Mouse (Mus musculus) midbrain, embryonic 10.5 days (tissue): ENCODE results near the gene Rab11b. TPM values are rescaled to one million over a fixed set of nuclear protein-coding genes. Genes with fewer than 3 reads are reported as not detected.

Source experiments
- DNase-seq: peaks from one replicate; pipeline ENCODE4 v3.0.0-alpha.2; 2017; ENCODE audit warnings: low spot score
- H3K27ac ChIP-seq: fragments of 300-500 bp; sonication (generic); replicated peaks from 2 replicates; pipeline ENCODE4 v1.5.1; 2016; ENCODE audit warnings: mild to moderate bottlenecking
- H3K27me3 ChIP-seq: fragments of 300-500 bp; sonication (generic); 2 replicates; pipeline ENCODE4 v1.6.1; 2016; ENCODE audit warnings: low read depth, mild to moderate bottlenecking; ENCODE audit not compliant: poor library complexity, severe bottlenecking
- H3K36me3 ChIP-seq: fragments of 300-500 bp; sonication (generic); 2 replicates; pipeline ENCODE4 v1.6.1; 2016; ENCODE audit warnings: mild to moderate bottlenecking, moderate library complexity
- H3K4me1 ChIP-seq: fragments of 300-500 bp; sonication (generic); 2 replicates; pipeline ENCODE4 v1.6.1; 2016
- H3K4me3 ChIP-seq: fragments of 300-500 bp; sonication (generic); 2 replicates; pipeline ENCODE4 v1.5.1; 2016; ENCODE audit warnings: mild to moderate bottlenecking, moderate library complexity
- H3K9me3 ChIP-seq: fragments of 300-500 bp; sonication (generic); replicated peaks from 2 replicates; pipeline ENCODE4 v1.6.1; 2016; ENCODE audit warnings: mild to moderate bottlenecking
- WGBS: fragments of 180-500 bp; shearing (Covaris S2); methylation state at CpG from one replicate; pipeline ENCODE4 v1.1.7; 2016; 5-methylcytosine and 5-hydroxymethylcytosine counted together
- polyA plus RNA-seq: library from polyadenylated mRNA; unstranded; fragments of >200 nt; fragmentation: Nextera tagmentation; extraction: Ambion mirVana; gene quantifications from 2 replicates; pipeline ENCODE4 v1.2.1, GENCODE M21; 2016

Gene Rab11b
- polyA plus RNA-seq: 363 and 422 TPM in 2 replicates

DNA sequence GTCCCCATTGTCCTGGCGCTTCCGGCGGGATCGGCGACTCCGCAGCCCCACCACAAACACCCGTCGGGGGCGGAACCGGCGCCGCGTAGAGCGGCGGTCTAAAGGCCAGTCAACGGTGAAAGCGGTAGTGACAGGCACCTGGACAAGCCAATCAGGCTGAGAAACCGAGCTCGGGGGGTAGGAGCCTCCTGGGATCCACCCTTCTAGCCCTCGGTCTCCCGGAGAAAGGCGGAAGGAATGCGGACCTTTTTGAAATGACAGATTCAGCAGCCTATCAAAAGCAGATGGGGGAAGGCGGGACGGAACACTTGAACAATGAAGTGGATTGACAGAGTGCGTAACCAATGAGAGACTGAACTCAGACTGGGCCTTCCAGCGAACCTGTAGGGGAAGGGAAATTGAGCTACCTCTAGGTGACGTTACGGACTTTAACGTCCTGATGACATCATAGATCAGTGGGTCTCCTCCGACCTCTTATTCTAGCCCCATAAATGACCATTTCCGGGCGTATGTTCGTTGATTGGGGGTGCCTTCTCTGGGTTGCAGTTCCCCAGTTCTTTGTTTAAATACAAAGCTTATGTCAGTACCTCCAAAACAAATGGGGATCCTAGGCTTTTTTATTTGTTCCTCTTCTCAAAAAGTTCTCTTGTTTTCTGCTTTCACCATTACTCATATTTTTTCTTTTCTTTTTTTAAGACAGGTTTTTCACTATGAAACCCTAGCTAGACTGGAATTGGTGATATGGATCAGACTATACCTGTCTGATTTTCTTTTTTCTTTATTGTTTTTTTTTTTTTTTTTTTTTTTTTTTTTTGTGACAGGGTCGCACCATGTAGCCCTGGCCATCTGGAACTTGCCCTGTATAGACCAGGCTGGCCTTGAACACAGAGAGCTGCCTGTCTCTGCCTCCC is at the start of gene Rab11b:
Gene Rab11b (minus strand): TSS at position 276 of the 911 bp plus-strand sequence.
- H3K36me3 ChIP-seq: peaks cover 28% of the 10 kb centered on the region
- peak; percentile 99 for DNase-seq
- H3K4me3 ChIP-seq: peak within 1 kb of the TSS; percentile 90
- peak within 1 kb of the TSS; percentile 100 for H3K27ac ChIP-seq
- WGBS: 3% methylated on average over 35 of the region's 35 CpGs
- peaks cover 42% of the 10 kb centered on the region for H3K4me1 ChIP-seq
- no peaks in the 10 kb centered on the region for H3K27me3 ChIP-seq
- H3K9me3 ChIP-seq: no peaks in the 10 kb centered on the region

DNA sequence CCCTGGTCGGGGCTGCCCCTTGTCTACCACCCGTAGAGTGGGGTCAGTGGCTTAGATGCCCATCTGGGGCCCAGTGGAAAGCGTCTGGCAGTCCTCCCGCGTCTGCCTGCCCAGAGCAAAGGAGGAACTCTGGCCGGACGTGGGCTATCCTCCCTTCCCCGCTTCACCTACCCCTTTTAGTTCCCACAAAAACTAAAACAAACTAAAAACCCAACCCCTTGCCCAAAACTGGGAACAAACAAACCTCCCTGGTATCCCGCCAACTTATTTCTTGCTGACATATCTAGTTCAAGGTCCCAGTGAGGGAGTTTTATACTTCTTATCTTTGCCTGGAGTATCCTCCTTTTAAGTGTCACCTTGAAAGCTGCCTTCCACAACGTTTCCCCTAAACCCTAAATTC is 47.9 kb upstream of the Rab11b start:
- WGBS: 38% methylated on average over 10 of the region's 10 CpGs
- no peak overlapping the region for H3K27ac ChIP-seq
- peaks cover 13% of the 10 kb centered on the region for H3K27me3 ChIP-seq
- no peak overlapping the region for H3K4me3 ChIP-seq
- no peaks in the 10 kb centered on the region for H3K9me3 ChIP-seq
- no peaks in the 10 kb centered on the region for H3K36me3 ChIP-seq
- peaks cover 13% of the 10 kb centered on the region for H3K4me1 ChIP-seq
- no peak for DNase-seq

DNA sequence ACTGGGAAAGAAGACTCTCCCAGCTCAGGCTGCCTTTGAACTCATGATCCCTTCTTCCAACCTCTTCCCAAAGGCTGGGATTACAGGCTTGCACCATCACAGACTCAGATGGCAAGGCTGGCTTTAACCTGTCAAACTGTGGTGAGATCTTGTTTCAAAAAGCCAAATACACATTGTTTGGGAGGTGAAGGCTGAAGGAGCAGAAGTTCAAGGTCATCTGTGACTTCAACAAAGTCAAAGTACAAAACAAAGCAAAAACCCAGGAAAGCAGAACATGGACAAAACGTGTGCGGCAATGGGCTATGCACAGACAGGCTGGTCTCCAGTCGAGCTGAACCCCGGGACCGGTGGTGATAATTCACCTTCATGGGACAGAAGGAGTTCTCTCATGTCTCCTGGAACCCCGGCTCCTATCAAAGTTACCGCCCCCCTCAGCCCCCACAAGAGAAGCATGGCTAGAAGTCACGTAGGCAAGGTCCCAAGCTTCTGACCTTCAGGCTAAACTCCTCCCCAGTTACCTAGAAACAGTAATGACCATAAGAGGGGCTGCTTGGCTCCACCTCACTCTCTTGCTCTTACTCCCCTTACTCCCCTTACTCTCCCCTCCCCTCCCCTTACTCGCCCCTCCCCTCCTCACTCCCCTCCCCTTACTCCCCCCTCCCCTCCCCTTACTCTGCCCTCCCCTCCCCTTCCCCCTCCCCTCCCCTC is 47.0 kb upstream of the Rab11b start:
- 71% methylated on average over 9 of the region's 9 CpGs for WGBS
- no peaks in the 10 kb centered on the region for H3K36me3 ChIP-seq
- peaks cover 13% of the 10 kb centered on the region for H3K4me1 ChIP-seq
- no peak for DNase-seq
- H3K9me3 ChIP-seq: no peaks in the 10 kb centered on the region
- peaks cover 13% of the 10 kb centered on the region for H3K27me3 ChIP-seq
- H3K27ac ChIP-seq: no peak overlapping the region
- H3K4me3 ChIP-seq: no peak overlapping the region

DNA sequence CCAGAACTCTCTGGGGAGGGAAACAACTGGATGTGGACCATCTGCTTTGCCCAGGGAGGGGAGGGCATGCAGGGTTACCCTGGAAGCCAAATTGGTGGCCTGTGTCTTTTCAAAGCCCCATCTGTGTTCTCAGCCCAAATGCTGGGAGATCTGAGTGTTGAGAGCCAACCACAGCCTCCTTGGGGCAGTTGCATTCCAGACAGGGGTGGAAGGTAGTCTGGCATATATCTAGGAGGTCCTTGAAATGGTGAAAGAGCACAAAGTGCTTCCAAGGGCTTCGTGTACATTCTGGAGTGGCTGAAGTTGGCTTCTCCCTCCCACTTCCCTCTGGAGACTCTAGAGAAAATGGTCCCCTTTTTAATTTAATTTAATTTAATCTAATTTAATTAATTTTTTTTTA is 44.4 kb upstream of the Rab11b start:
- no peaks in the 10 kb centered on the region for H3K9me3 ChIP-seq
- H3K4me3 ChIP-seq: no peak overlapping the region
- no peaks in the 10 kb centered on the region for H3K36me3 ChIP-seq
- no peak for DNase-seq
- no peaks in the 10 kb centered on the region for H3K27me3 ChIP-seq
- no peak overlapping the region for H3K27ac ChIP-seq
- 68% methylated on average over 1 of the region's 1 CpGs for WGBS
- H3K4me1 ChIP-seq: no peaks in the 10 kb centered on the region

- no peak for DNase-seq
- Histone ChIP-seq H3K36me3 (no peaks in the 10 kb centered on the region), H3K4me1 (no peaks in the 10 kb centered on the region), H3K27me3 (no peaks in the 10 kb centered on the region), H3K9me3 (no peaks in the 10 kb centered on the region), H3K27ac (no peak overlapping the region), H3K4me3 (no peak overlapping the region)
- WGBS: 67% methylated on average over 4 of the region's 4 CpGs
Measured at GRCm38 (mm10) chr17:33804205-33804604, 43.9 kb upstream of the Rab11b start.

DNA sequence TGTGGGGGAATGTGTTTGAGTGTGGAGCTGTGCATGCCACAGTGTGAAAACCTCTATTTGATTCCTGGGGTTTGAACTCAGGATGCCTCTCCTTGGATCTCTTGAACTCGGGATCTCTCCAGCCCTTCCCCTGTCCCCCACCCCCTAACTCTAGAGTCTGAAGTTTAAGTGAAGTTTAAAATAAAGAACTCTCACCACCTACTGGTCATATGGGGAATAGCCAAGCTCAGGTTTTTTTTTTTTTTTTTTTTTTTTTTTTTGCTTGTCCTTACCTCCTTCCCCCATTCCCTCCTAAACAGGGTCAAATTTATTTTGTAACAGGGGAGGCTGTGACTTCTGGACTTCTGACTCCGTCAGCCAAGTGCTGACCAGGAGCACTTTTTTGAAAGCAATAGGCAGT is 41.9 kb upstream of the Rab11b start:
- no peak for DNase-seq
- no peak overlapping the region for H3K4me3 ChIP-seq
- H3K27me3 ChIP-seq: no peaks in the 10 kb centered on the region
- WGBS: 1% methylated on average over 2 of the region's 2 CpGs
- no peak overlapping the region for H3K27ac ChIP-seq
- no peaks in the 10 kb centered on the region for H3K36me3 ChIP-seq
- no peaks in the 10 kb centered on the region for H3K4me1 ChIP-seq
- H3K9me3 ChIP-seq: no peaks in the 10 kb centered on the region

DNA sequence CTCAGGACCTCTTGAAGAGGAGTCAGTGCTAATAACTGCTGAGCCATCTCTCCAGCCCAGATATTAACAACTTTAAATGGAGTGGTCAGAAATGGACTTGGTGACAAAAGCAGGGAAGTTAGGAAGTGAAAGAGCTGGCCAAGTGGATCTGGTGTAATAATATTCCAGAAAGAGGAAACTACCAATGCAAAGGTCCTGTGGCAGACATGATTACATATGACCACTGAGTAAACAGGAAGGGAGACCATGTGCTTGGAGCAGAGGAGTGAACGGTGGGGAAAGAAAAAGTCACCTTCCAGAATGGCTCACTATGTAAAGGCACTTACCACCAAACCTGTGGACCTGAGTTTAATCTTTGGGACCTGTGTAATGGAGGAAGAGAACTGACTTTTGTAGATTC is 38.9 kb upstream of the Rab11b start:
- no peak overlapping the region for H3K4me3 ChIP-seq
- WGBS: 74% methylated on average over 1 of the region's 1 CpGs
- H3K27me3 ChIP-seq: no peaks in the 10 kb centered on the region
- no peaks in the 10 kb centered on the region for H3K4me1 ChIP-seq
- H3K36me3 ChIP-seq: no peaks in the 10 kb centered on the region
- DNase-seq: no peak
- H3K9me3 ChIP-seq: no peaks in the 10 kb centered on the region
- H3K27ac ChIP-seq: no peak overlapping the region

DNA sequence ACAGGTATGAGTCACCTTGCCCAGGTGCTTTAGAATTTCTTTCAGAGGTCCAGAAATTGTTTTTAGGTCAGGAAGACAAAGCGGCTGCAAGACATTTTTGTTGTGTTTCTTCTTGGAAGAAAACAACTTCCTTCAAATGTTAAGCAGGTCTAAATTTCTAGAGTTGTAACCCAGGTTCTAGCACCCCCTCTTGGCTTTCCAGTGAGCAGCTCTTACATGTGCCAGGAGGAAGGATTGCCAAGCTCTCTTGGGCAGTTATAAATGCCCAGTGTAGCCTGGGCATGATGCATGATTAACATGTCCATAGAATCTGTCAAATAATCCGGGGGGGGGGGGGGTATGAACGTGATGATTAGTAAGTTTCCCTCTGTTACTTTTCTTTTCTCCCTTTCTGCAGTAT is 38.0 kb upstream of the Rab11b start:
- Histone ChIP-seq H3K4me1 (no peaks in the 10 kb centered on the region), H3K9me3 (no peaks in the 10 kb centered on the region), H3K36me3 (no peaks in the 10 kb centered on the region), H3K27me3 (no peaks in the 10 kb centered on the region), H3K27ac (no peak overlapping the region), H3K4me3 (no peak overlapping the region)
- DNase-seq: no peak
- WGBS: 58% methylated on average over 3 of the region's 3 CpGs

- peaks cover 10% of the 10 kb centered on the region for H3K4me1 ChIP-seq
- H3K4me3 ChIP-seq: no peak overlapping the region
- H3K27ac ChIP-seq: no peak overlapping the region
- no peaks in the 10 kb centered on the region for H3K27me3 ChIP-seq
- 90% methylated on average over 4 of the region's 4 CpGs for WGBS
- no peaks in the 10 kb centered on the region for H3K9me3 ChIP-seq
- DNase-seq: no peak
- H3K36me3 ChIP-seq: no peaks in the 10 kb centered on the region
Measured at GRCm38 (mm10) chr17:33788732-33789131, 28.4 kb upstream of the Rab11b start.

DNA sequence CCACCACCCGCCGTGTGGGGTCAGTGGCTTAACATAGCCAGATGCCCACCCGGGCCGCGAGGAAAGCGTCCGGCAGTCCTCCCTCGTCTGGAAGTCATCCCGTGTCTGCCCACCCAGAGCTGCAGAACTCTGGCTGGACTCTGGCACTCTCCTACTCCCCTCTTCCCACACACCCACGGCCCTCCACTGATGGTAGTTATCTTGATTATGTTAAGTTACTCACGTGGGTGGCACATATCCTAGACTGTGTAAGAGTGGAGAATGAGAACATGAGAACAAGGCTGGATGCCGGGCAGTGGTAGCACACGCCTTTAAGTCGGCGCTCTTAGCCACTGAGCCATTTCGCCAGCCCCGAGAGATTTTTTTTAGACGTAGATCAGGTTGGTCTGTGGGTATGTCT is 26.0 kb upstream of the Rab11b start:
- H3K4me1 ChIP-seq: peaks cover 19% of the 10 kb centered on the region
- H3K27ac ChIP-seq: no peak overlapping the region
- no peaks in the 10 kb centered on the region for H3K36me3 ChIP-seq
- peaks cover 10% of the 10 kb centered on the region for H3K27me3 ChIP-seq
- 80% methylated on average over 18 of the region's 18 CpGs for WGBS
- no peak for DNase-seq
- H3K9me3 ChIP-seq: no peaks in the 10 kb centered on the region
- no peak overlapping the region for H3K4me3 ChIP-seq

DNA sequence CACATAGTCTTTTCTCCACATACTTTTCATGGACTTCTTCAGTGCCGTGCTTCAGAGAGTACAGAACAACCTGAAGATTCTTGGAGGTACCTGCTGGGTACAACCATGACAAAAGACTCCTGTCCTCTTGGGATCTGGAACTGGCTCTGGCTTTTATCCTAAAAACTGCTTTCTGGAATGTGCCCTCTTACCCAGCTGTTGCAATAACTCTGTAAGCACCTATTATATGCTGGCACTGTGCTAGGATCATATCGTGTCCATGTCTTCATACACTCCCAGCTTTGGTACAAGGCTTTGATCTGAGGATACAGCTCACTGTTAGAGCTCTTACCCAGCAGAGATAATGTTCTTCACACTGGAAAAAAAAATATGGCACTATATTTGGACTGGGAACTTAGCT is 24.6 kb upstream of the Rab11b start:
- Histone ChIP-seq H3K4me3 (no peak overlapping the region), H3K27ac (no peak overlapping the region), H3K4me1 (peaks cover 31% of the 10 kb centered on the region), H3K27me3 (peaks cover 10% of the 10 kb centered on the region), H3K9me3 (no peaks in the 10 kb centered on the region), H3K36me3 (no peaks in the 10 kb centered on the region)
- 91% methylated on average over 2 of the region's 2 CpGs for WGBS
- no peak for DNase-seq

DNA sequence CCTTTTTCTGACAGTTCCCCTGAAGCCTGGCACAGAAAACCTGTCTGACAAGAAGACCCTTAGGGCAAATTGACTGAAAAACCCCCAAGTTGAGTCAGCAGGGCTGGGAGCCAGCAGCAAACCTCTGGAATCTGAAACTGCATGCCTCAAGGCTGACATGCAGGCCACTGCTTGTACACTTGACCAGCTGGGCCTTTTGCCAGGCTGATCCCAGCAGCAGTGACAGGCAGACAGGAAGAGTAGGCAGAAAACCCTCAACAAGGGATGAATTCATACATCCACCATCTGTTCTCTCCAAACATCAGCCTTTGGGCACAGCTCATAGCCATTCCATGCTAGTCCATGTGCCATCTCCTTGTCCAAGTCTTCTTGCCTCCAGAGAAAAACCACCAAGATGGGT is 23.1 kb upstream of the Rab11b start:
- Histone ChIP-seq H3K4me3 (no peak overlapping the region), H3K27ac (no peak overlapping the region), H3K36me3 (no peaks in the 10 kb centered on the region), H3K4me1 (peaks cover 38% of the 10 kb centered on the region), H3K27me3 (peaks cover 10% of the 10 kb centered on the region), H3K9me3 (no peaks in the 10 kb centered on the region)
- no peak for DNase-seq

DNA sequence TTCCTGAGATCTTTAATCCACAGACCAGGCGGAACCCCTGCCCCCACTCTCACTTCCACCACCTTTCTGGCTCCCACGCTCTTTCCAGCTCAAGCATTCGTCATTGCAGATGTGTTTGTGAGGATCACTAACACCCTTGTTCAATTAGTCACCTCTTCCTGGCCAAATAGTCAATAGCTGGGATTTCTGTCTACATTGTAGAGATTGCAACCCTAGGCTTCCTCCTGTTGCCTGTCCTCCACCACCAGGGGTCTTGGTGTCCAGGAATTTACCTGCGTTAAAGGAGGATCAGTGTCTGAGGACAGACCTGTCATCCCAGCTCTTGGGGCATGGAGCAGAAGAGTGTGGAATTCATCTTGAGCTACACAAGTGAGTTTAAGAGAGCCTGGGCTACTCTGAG is 21.7 kb upstream of the Rab11b start:
- H3K4me1 ChIP-seq: peaks cover 38% of the 10 kb centered on the region
- peak overlapping the region; percentile 83 for H3K27ac ChIP-seq
- H3K9me3 ChIP-seq: no peaks in the 10 kb centered on the region
- H3K27me3 ChIP-seq: peaks cover 10% of the 10 kb centered on the region
- 43% methylated on average over 4 of the region's 4 CpGs for WGBS
- peaks cover 9% of the 10 kb centered on the region for H3K36me3 ChIP-seq
- DNase-seq: no peak
- H3K4me3 ChIP-seq: peak overlapping the region; percentile 66
